8 mouse cellular contexts compared by ENCODE assay signal in the genomic region with DNA sequence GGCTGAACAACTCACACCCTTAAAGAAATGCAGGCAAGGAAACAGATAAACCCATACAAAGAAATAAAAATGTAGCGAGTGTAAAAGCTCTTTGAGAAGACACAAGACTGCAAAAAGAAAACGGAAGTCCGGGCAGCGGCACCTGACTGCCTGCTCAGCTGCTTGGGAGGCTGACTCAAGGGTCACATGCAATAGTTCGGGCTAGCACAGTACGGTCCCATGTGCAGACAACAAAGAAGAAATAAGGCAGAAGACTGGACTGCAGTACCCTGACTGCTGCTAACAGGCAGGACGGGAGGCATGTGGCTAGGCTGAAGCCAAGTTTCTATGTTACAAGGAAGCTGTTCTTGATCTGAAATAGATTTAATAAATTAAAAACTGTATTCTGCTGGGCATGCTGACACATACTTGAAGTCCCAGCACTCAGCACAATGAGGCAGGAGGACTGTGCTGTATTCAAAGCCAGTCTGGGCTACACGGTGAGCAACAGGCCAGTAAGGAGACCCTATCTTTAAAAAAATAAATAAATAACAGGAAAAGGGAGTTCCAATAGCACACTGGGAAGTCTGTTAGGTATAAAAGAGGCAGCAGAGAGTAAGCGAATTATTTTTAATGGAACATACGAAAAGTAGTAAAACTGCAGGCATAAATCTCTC. TPM values are rescaled to one million over a fixed set of nuclear protein-coding genes. Genes with fewer than 3 reads are reported as not detected.
DNase-seq lines count a peak whose midpoint lies in the region; ATAC-seq lines count a peak whose summit lies in the region.

No protein-coding gene starts in this region.

- H3K4me3 ChIP-seq in midbrain, embryonic 16.5 days (ENCODE audit: low read depth, low read length) = no peak overlapping the region; the same call in 1 of the 2 replicates
- no peak overlapping the region for H3K4me3 ChIP-seq in midbrain, embryonic 10.5 days
- peak overlapping the region; percentile 42 for H3K4me3 ChIP-seq in brown adipose tissue, adult 24 weeks (ENCODE audit: insufficient read depth, low read depth, low read length)
- H3K4me3 ChIP-seq in heart, embryonic 14.5 days (ENCODE audit: control insufficient read depth in 1 of 2, insufficient read depth in 1 of 2, low read depth in 1 of 2, low read length in 2 of 2) = peak overlapping the region in 1 of 2 experiments; percentile 27; a peak in 2 of 4 replicates
- peak overlapping the region; percentile 90 for H3K4me3 ChIP-seq in megakaryocyte, embryonic 14.5 days (replicated peaks)

- WGBS in midbrain, embryonic 16.5 days = 43% methylated on average over 10 of the region's 10 CpGs
- WGBS in midbrain, embryonic 10.5 days = 76% methylated on average over 10 of the region's 10 CpGs
- WGBS in heart, embryonic 14.5 days = 27% methylated on average over 10 of the region's 10 CpGs

- peak overlapping the region; percentile 34 for H3K9ac ChIP-seq in midbrain, embryonic 16.5 days (ENCODE audit: low read depth, low read length)
- peak overlapping the region; percentile 54 for H3K9ac ChIP-seq in heart, embryonic 14.5 days (ENCODE audit: low read length)

- H3K27me3 ChIP-seq in midbrain, embryonic 16.5 days (ENCODE audit: control insufficient read depth, insufficient read depth, low read depth, low read length) = no peaks in the 10 kb centered on the region
- no peaks in the 10 kb centered on the region for H3K27me3 ChIP-seq in midbrain, embryonic 10.5 days (ENCODE audit: low read depth, poor library complexity, severe bottlenecking)
- H3K27me3 ChIP-seq in heart, embryonic 14.5 days (ENCODE audit: control insufficient read depth, insufficient read depth, low read length) = no peaks in the 10 kb centered on the region
- no peaks in the 10 kb centered on the region for H3K27me3 ChIP-seq in megakaryocyte, embryonic 14.5 days (replicated peaks)

- no peak overlapping the region for H3K27ac ChIP-seq in midbrain, embryonic 16.5 days (ENCODE audit: low read length)
- no peak overlapping the region for H3K27ac ChIP-seq in midbrain, embryonic 10.5 days (replicated peaks)
- H3K27ac ChIP-seq in brown adipose tissue, adult 24 weeks (replicated peaks; ENCODE audit: low read depth, low read length) = peak overlapping the region; percentile 72
- peak overlapping the region; percentile 29 to 67 for H3K27ac ChIP-seq in heart, embryonic 14.5 days (replicated peaks in 1 of 2; ENCODE audit: control insufficient read depth in 1 of 2, insufficient read depth in 1 of 2, low read depth in 2 of 2, low read length in 2 of 2)

- peak; percentile 72; the same call in 1 of the 2 replicates for ATAC-seq in midbrain, embryonic 16.5 days
- ATAC-seq in heart, embryonic 14.5 days (ENCODE audit: insufficient number of reproducible peaks, insufficient read depth, low FRiP score, low read depth) = peak; percentile 59; the same call in 1 of the 2 replicates

- H3K9me3 ChIP-seq in midbrain, embryonic 16.5 days (replicated peaks; ENCODE audit: control insufficient read depth, low read length, poor library complexity, severe bottlenecking) = no peaks in the 10 kb centered on the region
- H3K9me3 ChIP-seq in midbrain, embryonic 10.5 days (replicated peaks) = no peaks in the 10 kb centered on the region
- no peaks in the 10 kb centered on the region for H3K9me3 ChIP-seq in heart, embryonic 14.5 days (ENCODE audit: control insufficient read depth, low read length)
- 0 out of 2 replicates have a peak, but pooled peaks cover 2% of the 10 kb centered on the region for H3K9me3 ChIP-seq in megakaryocyte, embryonic 14.5 days

- H3K36me3 ChIP-seq in midbrain, embryonic 16.5 days (ENCODE audit: control insufficient read depth, insufficient read depth, low read length) = no peaks in the 10 kb centered on the region
- H3K36me3 ChIP-seq in midbrain, embryonic 10.5 days = 0 out of 2 replicates have a peak, but pooled peaks cover 2% of the 10 kb centered on the region
- no peaks in the 10 kb centered on the region for H3K36me3 ChIP-seq in heart, embryonic 14.5 days (ENCODE audit: control insufficient read depth, insufficient read depth, low read length)
- peaks cover 27% of the 10 kb centered on the region for H3K36me3 ChIP-seq in megakaryocyte, embryonic 14.5 days (replicated peaks; ENCODE audit: low read length)

- DNase-seq in midbrain, embryonic 10.5 days (ENCODE audit: low spot score) = no peak
- peak; percentile 33 to 54 for DNase-seq in kidney, postnatal 4 days
- DNase-seq in thymus, postnatal 25 days = peak; percentile 58
- DNase-seq in cerebellum, adult 11-12 months = no peak

- peak overlapping the region; percentile 10; the same call in 1 of the 2 replicates for H3K4me2 ChIP-seq in midbrain, embryonic 16.5 days (ENCODE audit: low read length)
- H3K4me2 ChIP-seq in heart, embryonic 14.5 days (ENCODE audit: low read length) = peak overlapping the region; percentile 61

- peaks cover 13% of the 10 kb centered on the region for H3K4me1 ChIP-seq in midbrain, embryonic 16.5 days (ENCODE audit: control insufficient read depth, insufficient read depth, low read length)
- H3K4me1 ChIP-seq in midbrain, embryonic 10.5 days = peaks cover 21% of the 10 kb centered on the region
- peaks cover 13% of the 10 kb centered on the region for H3K4me1 ChIP-seq in brown adipose tissue, adult 24 weeks (ENCODE audit: control insufficient read depth, insufficient read depth, insufficient read length, low read length)
- H3K4me1 ChIP-seq in heart, embryonic 14.5 days (ENCODE audit: control insufficient read depth in 2 of 2, insufficient read depth in 2 of 2, low read length in 2 of 2) = peaks cover 7 to 33% of the 10 kb centered on the region in 2 experiments
- peaks cover 85% of the 10 kb centered on the region for H3K4me1 ChIP-seq in megakaryocyte, embryonic 14.5 days

RNA-seq across cellular contexts. Expression of a gene that starts 7.1 kb away (rescaled TPM):
- 27.1 and 27.7 TPM in 2 replicates for polyA plus RNA-seq in midbrain, embryonic 16.5 days (2015; fragmentation: Nextera tagmentation; extraction: Ambion mirVana)
- polyA plus RNA-seq in midbrain, embryonic 10.5 days (2016; fragmentation: Nextera tagmentation; extraction: Ambion mirVana) = 37.9 and 40.5 TPM in 2 replicates
- 20.0 and 24.1 TPM in 2 replicates for polyA plus RNA-seq in brown adipose tissue, adult 24 weeks (2012; ENCODE audit: insufficient read depth, insufficient read length, missing spikeins)
- polyA plus RNA-seq in heart, embryonic 14.5 days (2014; fragmentation: Nextera tagmentation; extraction: Ambion mirVana) = 60.7 and 62.8 TPM in 2 replicates
- 1.5 and 8.7 TPM in 2 replicates for polyA plus RNA-seq in megakaryocyte, embryonic 14.5 days (2012; ENCODE audit: insufficient read depth, low replicate concordance)

Comparison
In these comparisons a context has a peak if more than half of its experiments do, and no peak if none do; other contexts are left out.
1. H3K27ac ChIP-seq: peak in brown adipose tissue, adult 24 weeks (single experiment) and heart, embryonic 14.5 days (2 of 2); none in midbrain, embryonic 16.5 days (single experiment) and midbrain, embryonic 10.5 days (single experiment).
2. H3K4me3 ChIP-seq: peak in brown adipose tissue, adult 24 weeks (single experiment) and megakaryocyte, embryonic 14.5 days (single experiment); none in midbrain, embryonic 16.5 days (single experiment) and midbrain, embryonic 10.5 days (single experiment).
3. DNase-seq: peak in kidney, postnatal 4 days (2 of 2) and thymus, postnatal 25 days (single experiment); none in midbrain, embryonic 10.5 days (single experiment) and cerebellum, adult 11-12 months (single experiment).